Mouse (Mus musculus) limb, embryonic 11.5 days (tissue): ENCODE measurements around the gene Rasal2. TPM values are rescaled to one million over a fixed set of nuclear protein-coding genes. Genes with fewer than 3 reads are reported as not detected.

Source experiments
- ATAC-seq: fragments of 200-750 bp; cut with Nextera tagmentation; 2 replicates; pipeline ENCODE4 v1.8.0; 2017; ENCODE audit warnings: low read depth; ENCODE audit not compliant: insufficient number of reproducible peaks, low FRiP score, low TSS enrichment
- DNase-seq: peaks from one replicate; pipeline ENCODE4 v3.0.0-alpha.2; 2015; ENCODE audit warnings: low spot score
- H3K27ac ChIP-seq: fragments of 300-500 bp; sonication (generic); replicated peaks from 2 replicates; pipeline ENCODE4 v1.5.1; 2014; ENCODE audit warnings: low read depth, mild to moderate bottlenecking, low read length
- H3K27me3 ChIP-seq: fragments of 300-500 bp; sonication (generic); 2 replicates; pipeline ENCODE4 v1.6.1; 2014; ENCODE audit warnings: mild to moderate bottlenecking, low read length, mixed read lengths; ENCODE audit not compliant: control insufficient read depth, insufficient read depth
- H3K36me3 ChIP-seq: fragments of 300-500 bp; sonication (generic); 2 replicates; pipeline ENCODE4 v1.6.1; 2014; ENCODE audit warnings: mild to moderate bottlenecking, low read length, moderate library complexity, mixed read lengths; ENCODE audit not compliant: control insufficient read depth, insufficient read depth
- H3K4me1 ChIP-seq: fragments of 300-500 bp; sonication (generic); 2 replicates; pipeline ENCODE4 v1.6.1; 2014; ENCODE audit warnings: low read length, mixed read lengths; ENCODE audit not compliant: control insufficient read depth, insufficient read depth
- H3K4me2 ChIP-seq: fragments of 300-500 bp; sonication (generic); 2 replicates; pipeline ENCODE4 v1.6.1; 2014; ENCODE audit warnings: low read depth, mild to moderate bottlenecking, moderate library complexity; ENCODE audit not compliant: severe bottlenecking
- H3K4me3 ChIP-seq: fragments of 300-500 bp; sonication (generic); 2 replicates; pipeline ENCODE4 v1.5.1; 2014; ENCODE audit warnings: low read depth, low read length
- H3K9ac ChIP-seq: fragments of 300-500 bp; sonication (generic); 2 replicates; pipeline ENCODE4 v1.6.1; 2014; ENCODE audit warnings: mild to moderate bottlenecking, low read length
- H3K9me3 ChIP-seq: fragments of 300-500 bp; sonication (generic); 2 replicates; pipeline ENCODE4 v1.6.1; 2016; ENCODE audit warnings: low read length; ENCODE audit not compliant: control insufficient read depth
- WGBS: fragments of 180-500 bp; shearing (Covaris S2); extraction: QIAGEN DNeasy Blood & Tissue Kit; methylation state at CpG from one replicate; pipeline ENCODE4 v1.1.7; 2014; 5-methylcytosine and 5-hydroxymethylcytosine counted together
- polyA plus RNA-seq: library from polyadenylated mRNA; unstranded; fragments of >200 nt; fragmentation: Nextera tagmentation; extraction: Ambion mirVana; gene quantifications from 2 replicates; pipeline ENCODE4 v1.2.1, GENCODE M21; 2014

Gene Rasal2
- polyA plus RNA-seq, 1 experiment from 2014 or later, result 7.0 TPM

- H3K9me3 ChIP-seq, result no peaks in the 10 kb centered on the region
- 82% methylated on average over 3 of the region's 3 CpGs for WGBS
- DNase-seq (no peak), ATAC-seq (no peak)
- H3K4me1 ChIP-seq, result peaks cover 6% of the 10 kb centered on the region; the same call in 1 of the 2 replicates
- H3K4me3 ChIP-seq, result no peak overlapping the region
- H3K4me2 ChIP-seq, result no peak overlapping the region
- no peak overlapping the region for H3K27ac ChIP-seq
- H3K9ac ChIP-seq, result no peak overlapping the region
- no peaks in the 10 kb centered on the region for H3K36me3 ChIP-seq
- no peaks in the 10 kb centered on the region for H3K27me3 ChIP-seq
These were observed 39.9 kb upstream of the Rasal2 start for GRCm38 (mm10) chr1:157452284-157452683.

GRCm38 (mm10) chr1:157449981-157450636 is 37.7 kb upstream of the Rasal2 start:
- peak overlapping the region; percentile 20; the same call in 1 of the 2 replicates for H3K4me2 ChIP-seq
- no peaks in the 10 kb centered on the region for H3K36me3 ChIP-seq
- WGBS, result 2% methylated on average over 21 of the region's 21 CpGs
- no peaks in the 10 kb centered on the region for H3K9me3 ChIP-seq
- ATAC-seq (no peak), DNase-seq (peak; percentile 52)
- H3K9ac ChIP-seq, result no peak overlapping the region
- no peak overlapping the region for H3K27ac ChIP-seq
- peaks cover 6% of the 10 kb centered on the region; the same call in 1 of the 2 replicates for H3K4me1 ChIP-seq
- H3K4me3 ChIP-seq, result no peak overlapping the region
- H3K27me3 ChIP-seq, result no peaks in the 10 kb centered on the region

GRCm38 (mm10) chr1:157449532-157449931 is 37.1 kb upstream of the Rasal2 start:
- WGBS, result 4% methylated on average over 10 of the region's 10 CpGs
- peak; percentile 57; the same call in 1 of the 2 replicates for ATAC-seq
- peak; percentile 34 for DNase-seq
- Histone ChIP-seq H3K4me2 (peak overlapping the region; percentile 20; the same call in 1 of the 2 replicates), H3K9me3 (no peaks in the 10 kb centered on the region), H3K4me1 (peaks cover 6% of the 10 kb centered on the region; the same call in 1 of the 2 replicates), H3K9ac (no peak overlapping the region), H3K27me3 (no peaks in the 10 kb centered on the region), H3K36me3 (no peaks in the 10 kb centered on the region), H3K27ac (no peak overlapping the region), H3K4me3 (no peak overlapping the region)

GRCm38 (mm10) chr1:157448805-157449188 is 36.4 kb upstream of the Rasal2 start:
- ATAC-seq (no peak), DNase-seq (no peak)
- no peaks in the 10 kb centered on the region for H3K9me3 ChIP-seq
- peaks cover 9% of the 10 kb centered on the region; the same call in 1 of the 2 replicates for H3K4me1 ChIP-seq
- no peaks in the 10 kb centered on the region for H3K36me3 ChIP-seq
- no peak overlapping the region for H3K4me2 ChIP-seq
- H3K27me3 ChIP-seq, result no peaks in the 10 kb centered on the region
- H3K27ac ChIP-seq, result no peak overlapping the region
- 55% methylated on average over 5 of the region's 5 CpGs for WGBS
- H3K4me3 ChIP-seq, result no peak overlapping the region
- no peak overlapping the region for H3K9ac ChIP-seq

GRCm38 (mm10) chr1:157448164-157448804 is 35.9 kb upstream of the Rasal2 start:
- Histone ChIP-seq H3K27ac (no peak overlapping the region), H3K4me3 (no peak overlapping the region), H3K27me3 (no peaks in the 10 kb centered on the region), H3K4me1 (peaks cover 15% of the 10 kb centered on the region), H3K36me3 (no peaks in the 10 kb centered on the region), H3K4me2 (no peak overlapping the region), H3K9me3 (no peaks in the 10 kb centered on the region), H3K9ac (no peak overlapping the region)
- WGBS, result 27% methylated on average over 7 of the region's 7 CpGs
- ATAC-seq (no peak), DNase-seq (no peak)

GRCm38 (mm10) chr1:157447142-157447541 is 34.7 kb upstream of the Rasal2 start:
- Histone ChIP-seq H3K36me3 (no peaks in the 10 kb centered on the region), H3K9ac (no peak overlapping the region), H3K4me1 (peaks cover 16% of the 10 kb centered on the region), H3K4me3 (no peak overlapping the region), H3K27ac (no peak overlapping the region), H3K27me3 (no peaks in the 10 kb centered on the region), H3K4me2 (no peak overlapping the region), H3K9me3 (no peaks in the 10 kb centered on the region)
- 90% methylated on average over 4 of the region's 4 CpGs for WGBS
- ATAC-seq (no peak), DNase-seq (no peak)

GRCm38 (mm10) chr1:157446325-157446724 is 33.9 kb upstream of the Rasal2 start:
- no peak overlapping the region for H3K9ac ChIP-seq
- H3K27ac ChIP-seq, result no peak overlapping the region
- H3K27me3 ChIP-seq, result no peaks in the 10 kb centered on the region
- no peak for DNase-seq
- no peaks in the 10 kb centered on the region for H3K36me3 ChIP-seq
- H3K4me2 ChIP-seq, result no peak overlapping the region
- H3K9me3 ChIP-seq, result no peaks in the 10 kb centered on the region
- peaks cover 16% of the 10 kb centered on the region for H3K4me1 ChIP-seq
- no peak for ATAC-seq
- H3K4me3 ChIP-seq, result no peak overlapping the region
- 72% methylated on average over 7 of the region's 7 CpGs for WGBS

GRCm38 (mm10) chr1:157445398-157445910 is 33.1 kb upstream of the Rasal2 start:
- DNase-seq (peak; percentile 16), ATAC-seq (no peak)
- no peaks in the 10 kb centered on the region for H3K9me3 ChIP-seq
- H3K27ac ChIP-seq, result no peak overlapping the region
- no peak overlapping the region for H3K4me2 ChIP-seq
- H3K36me3 ChIP-seq, result no peaks in the 10 kb centered on the region
- no peaks in the 10 kb centered on the region for H3K27me3 ChIP-seq
- H3K4me1 ChIP-seq, result peaks cover 16% of the 10 kb centered on the region
- H3K4me3 ChIP-seq, result no peak overlapping the region
- WGBS, result 92% methylated on average over 6 of the region's 6 CpGs
- H3K9ac ChIP-seq, result no peak overlapping the region
